Mouse (Mus musculus) kidney, adult 2 months (tissue): ENCODE results near the gene Adat3.

ENCODE experiments used
- CTCF ChIP-seq: fragments of 200-500 bp; conservative IDR thresholded peaks from 2 replicates; pipeline ENCODE4 v1.5.1; 2011; ENCODE audit warnings: low read depth, mild to moderate bottlenecking, control low read depth, low read length, moderate library complexity, mixed read lengths; ENCODE audit not compliant: insufficient read depth, insufficient read length
- POLR2A ChIP-seq: fragments of 200-500 bp; IDR thresholded peaks from one replicate; pipeline ENCODE4 v1.6.1; 2011; ENCODE audit warnings: low read depth, low read length, control low read depth

DNA sequence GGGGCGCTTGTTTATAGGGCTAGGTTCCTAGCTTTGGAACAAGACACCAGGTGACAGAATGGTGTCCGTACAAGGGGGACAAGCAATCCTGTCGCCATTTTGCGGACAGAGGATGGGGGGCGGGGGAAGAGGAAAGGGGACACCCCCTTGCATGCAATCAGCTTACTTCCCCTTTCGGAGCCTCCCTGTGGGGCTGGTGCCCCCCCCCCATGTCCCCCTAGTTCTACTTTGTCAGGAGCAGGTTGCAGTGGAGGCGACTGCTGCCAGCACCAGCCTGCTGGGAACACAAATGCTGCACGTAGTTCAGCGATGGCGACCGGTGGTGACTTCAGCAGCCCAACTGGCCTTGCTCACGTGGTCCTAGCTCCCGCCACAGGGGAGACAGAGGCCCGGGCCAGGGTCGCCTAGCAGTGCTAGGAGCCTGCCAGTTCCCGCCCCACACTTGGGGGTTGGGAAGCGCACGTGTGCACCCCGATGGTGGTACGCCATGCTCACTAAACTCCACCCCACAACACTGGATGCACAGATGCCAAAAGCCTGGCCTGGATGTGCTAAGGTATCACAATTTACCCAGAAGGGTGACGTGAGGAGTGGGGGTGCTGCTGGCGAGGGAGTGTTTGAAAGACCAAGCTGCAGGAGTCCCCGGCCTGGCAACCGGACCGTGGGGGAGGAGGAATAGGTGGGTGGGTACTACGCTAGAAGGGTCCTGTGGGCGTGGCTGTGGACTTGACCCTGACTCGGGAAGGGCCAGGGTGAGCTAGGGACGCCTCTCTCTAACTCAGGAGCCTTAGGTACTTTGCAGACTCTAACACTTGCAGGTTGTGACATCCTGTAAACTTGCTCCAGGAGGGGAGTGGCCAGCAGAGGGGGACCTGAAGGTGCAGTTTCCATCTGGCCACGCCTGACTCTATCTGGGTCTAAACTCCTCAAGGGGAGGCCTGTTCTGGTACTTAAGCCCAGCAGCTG lies 31.5 kb upstream of the Adat3 start:
- no peak for TF ChIP-seq POLR2A
- TF ChIP-seq CTCF, result no peak
